Mouse (Mus musculus) erythroblast, embryonic 14.5 days (primary cell): Measurements from ENCODE around the gene Rad23b.

ENCODE experiments used
- GATA1 ChIP-seq: IDR thresholded peaks from 2 replicates; pipeline ENCODE4 v1.6.1; 2012; ENCODE audit warnings: low read length, inconsistent platforms, mixed read lengths
- TAL1 ChIP-seq: IDR thresholded peaks from 3 replicates; pipeline ENCODE4 v1.6.1; 2012; ENCODE audit warnings: low read length, inconsistent platforms, mixed read lengths

GRCm38 (mm10) chr4:55316726-55317125 is 33.1 kb upstream of the Rad23b start:
- TF ChIP-seq TAL1 (no peak), GATA1 (no peak)
